Mouse (Mus musculus) neutrophil, adult 83 days (primary cell): ENCODE results near the gene Emc4. TPM values are rescaled to one million over a fixed set of nuclear protein-coding genes. Genes with fewer than 3 reads are reported as not detected.

Experiments used
- total RNA-seq, 2 experiments: library from RNA; stranded (reverse); gene quantifications; one replicate each; pipeline ENCODE4 v1.2.4; 2023

Gene Emc4
- total RNA-seq = 10 to 100 TPM; 17.2 to 23.2 TPM

DNA sequence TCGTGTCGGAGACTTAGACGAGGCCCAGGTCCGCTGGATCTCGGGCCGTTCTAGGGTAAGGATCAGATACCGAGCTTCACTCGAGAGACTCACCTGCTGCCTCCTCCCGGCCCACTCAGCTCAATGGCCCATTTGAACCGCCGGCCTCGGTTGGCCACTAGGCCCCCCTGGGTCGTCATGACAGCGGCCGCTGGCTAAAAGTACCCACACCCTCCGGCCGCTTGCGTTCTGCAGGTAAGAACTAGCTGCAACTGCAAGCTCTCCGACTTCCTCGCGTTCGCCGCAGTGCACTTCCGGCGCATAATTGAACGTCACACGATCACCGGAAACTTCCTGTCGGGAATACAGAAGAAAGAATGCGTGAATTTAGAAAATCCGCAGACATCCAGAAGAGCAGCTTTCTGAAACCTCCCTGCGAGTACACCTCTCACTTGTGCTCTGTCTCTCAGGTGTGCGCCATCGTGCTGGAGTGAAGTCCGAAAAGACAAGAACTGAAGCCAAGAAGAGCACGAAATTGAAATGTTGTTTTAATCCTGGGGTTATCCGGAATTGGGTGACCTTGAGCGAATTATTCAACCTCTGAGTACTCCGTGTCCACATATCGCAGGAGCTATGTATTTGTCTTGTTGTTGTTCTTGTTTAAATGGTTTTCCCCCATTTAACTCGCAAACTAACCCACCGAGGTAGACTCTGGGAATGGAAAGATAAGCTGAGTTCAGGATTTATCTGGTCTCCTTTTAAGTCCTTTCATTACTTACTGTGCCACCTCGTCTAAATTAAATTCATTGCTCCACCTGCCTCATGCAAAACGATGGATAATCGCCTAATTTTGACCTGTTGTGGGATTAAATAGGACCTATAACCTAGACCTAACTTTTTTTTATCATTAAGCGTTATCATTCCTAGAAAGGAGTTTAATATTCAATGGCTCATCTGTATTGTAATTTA, at the start of gene Emc4:
Gene Emc4 (minus strand): TSS at position 302 of the 948 bp plus-strand sequence.

DNA sequence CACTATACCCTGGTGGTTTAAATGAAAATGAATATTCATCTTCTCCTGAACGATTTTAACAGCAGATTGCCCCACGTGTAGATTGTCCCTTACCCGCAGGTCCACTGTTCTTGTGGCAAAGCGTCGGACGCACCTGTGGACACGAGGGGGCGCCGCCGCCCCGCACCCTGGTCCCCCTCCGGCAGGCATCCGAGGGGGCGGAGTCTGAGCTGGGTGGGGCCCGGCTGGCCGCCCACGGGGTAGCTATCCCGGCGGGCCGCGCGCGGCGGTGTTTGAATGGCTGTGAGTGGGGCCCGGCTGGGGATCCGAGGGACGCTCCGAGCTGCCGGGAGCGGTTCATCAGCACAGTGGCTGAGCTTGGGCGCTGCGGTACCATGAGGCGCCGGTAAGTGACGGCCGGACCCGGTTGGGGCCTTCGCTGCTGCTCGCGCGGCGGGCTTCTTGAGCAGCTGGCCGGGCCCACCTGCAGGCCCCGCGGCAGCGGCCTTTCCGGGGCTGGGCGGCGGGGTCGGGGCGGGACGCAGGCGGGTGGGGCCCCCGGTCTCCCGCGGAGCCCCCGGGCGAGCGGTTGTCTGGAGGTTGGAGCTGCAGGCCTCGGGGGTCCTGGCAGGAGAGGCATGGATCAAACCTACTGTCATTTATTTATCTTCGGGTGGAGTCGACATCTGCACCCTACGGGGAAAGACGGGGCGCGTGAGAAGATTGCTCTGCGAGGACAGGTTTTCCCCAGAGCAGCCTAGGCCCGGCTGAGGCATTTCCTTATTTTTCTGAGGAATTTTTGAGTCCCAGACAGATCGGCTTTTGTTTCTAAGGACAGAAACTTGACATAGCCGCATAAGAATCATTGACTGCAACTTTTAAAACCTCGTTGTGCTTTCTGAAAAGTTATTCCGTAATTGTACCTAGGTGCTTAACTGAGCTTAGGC, 11.4 kb upstream of the Emc4 start, which contains the start of gene Katnbl1:
Gene Katnbl1 (plus strand): TSS at position 239 of the 926 bp plus-strand sequence.

Other genes with a start within 250 kb of the Emc4 start
- not detected for gene Olfr1316, start 233.1 kb downstream of the Emc4 start, total RNA-seq
- not detected for gene Olfr1317, start 227.7 kb downstream of the Emc4 start, total RNA-seq
- not detected for gene Olfr1318, start 213.8 kb downstream of the Emc4 start, total RNA-seq
- 10 to 100 TPM; 63.2 to 79.0 TPM for gene Lpcat4, start 128.6 kb downstream of the Emc4 start, total RNA-seq
- gene Nutm1, start 108.7 kb downstream of the Emc4 start, total RNA-seq = not detected
- gene Nop10, start 106.1 kb downstream of the Emc4 start, total RNA-seq = 10 to 100 TPM; 19.7 to 26.5 TPM
- 100 to 1,000 TPM; 182 to 212 TPM for gene Slc12a6, start 102.2 kb downstream of the Emc4 start, total RNA-seq
- not detected for gene Gm21985, start 101.7 kb downstream of the Emc4 start, total RNA-seq
- 1 to 10 TPM; 6.8 to 7.0 TPM for gene Katnbl1, start 11.2 kb upstream of the Emc4 start, total RNA-seq
- 1 to 10 TPM; 8.0 to 8.7 TPM for gene Emc7, start 87.0 kb upstream of the Emc4 start, total RNA-seq
- not detected for gene Chrm5, start 112.7 kb upstream of the Emc4 start, total RNA-seq
- 1 to 10 TPM; 5.6 to 8.1 TPM for gene Aven, start 124.9 kb upstream of the Emc4 start, total RNA-seq